Mouse (Mus musculus) thymus, adult 2 months (tissue): ENCODE results near the gene Pkm.

Experiments used
- CTCF ChIP-seq: fragments of 200-500 bp; IDR thresholded peaks from 2 replicates; pipeline ENCODE4 v1.5.1; 2012; ENCODE audit warnings: mild to moderate bottlenecking, control low read depth, low read length, moderate library complexity, borderline replicate concordance; ENCODE audit not compliant: control insufficient read depth, poor library complexity, insufficient read depth; ENCODE audit errors: extremely low read depth
- POLR2A ChIP-seq: fragments of 200-500 bp; IDR thresholded peaks from 2 replicates; pipeline ENCODE4 v1.6.1; 2012; ENCODE audit warnings: mild to moderate bottlenecking, low read length, control low read depth, moderate library complexity; ENCODE audit not compliant: control insufficient read depth, poor library complexity, insufficient read depth; ENCODE audit errors: extremely low read depth

DNA sequence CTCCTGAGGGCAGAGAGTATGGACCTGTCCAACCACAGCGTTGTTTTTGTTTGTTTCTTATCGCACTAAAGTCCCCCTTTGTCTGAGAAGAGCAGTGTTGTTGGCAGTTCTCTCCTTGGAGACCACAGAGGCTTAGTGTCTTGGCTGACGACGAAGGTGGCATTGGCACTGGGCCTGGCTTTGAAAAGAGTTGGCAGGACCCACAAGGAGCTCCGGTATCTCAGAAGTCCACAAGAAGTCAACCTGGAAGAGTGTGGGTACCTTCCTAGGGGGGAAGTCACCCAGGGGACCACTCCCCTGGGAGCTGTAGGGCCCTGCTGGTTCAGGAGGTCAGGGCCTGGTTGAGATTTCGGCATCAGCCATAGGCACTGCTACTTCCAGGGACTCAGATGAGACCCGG, 44.9 kb downstream of the Pkm start:
- no peak for TF ChIP-seq CTCF
- no peak for TF ChIP-seq POLR2A
